Mouse (Mus musculus): Measurements from ENCODE around the gene Pou4f2. TPM values are rescaled to one million over a fixed set of nuclear protein-coding genes. Genes with fewer than 3 reads are reported as not detected.

Gene Pou4f2
- total RNA-seq, 2 experiments from 2014 or later: not detected

DNA sequence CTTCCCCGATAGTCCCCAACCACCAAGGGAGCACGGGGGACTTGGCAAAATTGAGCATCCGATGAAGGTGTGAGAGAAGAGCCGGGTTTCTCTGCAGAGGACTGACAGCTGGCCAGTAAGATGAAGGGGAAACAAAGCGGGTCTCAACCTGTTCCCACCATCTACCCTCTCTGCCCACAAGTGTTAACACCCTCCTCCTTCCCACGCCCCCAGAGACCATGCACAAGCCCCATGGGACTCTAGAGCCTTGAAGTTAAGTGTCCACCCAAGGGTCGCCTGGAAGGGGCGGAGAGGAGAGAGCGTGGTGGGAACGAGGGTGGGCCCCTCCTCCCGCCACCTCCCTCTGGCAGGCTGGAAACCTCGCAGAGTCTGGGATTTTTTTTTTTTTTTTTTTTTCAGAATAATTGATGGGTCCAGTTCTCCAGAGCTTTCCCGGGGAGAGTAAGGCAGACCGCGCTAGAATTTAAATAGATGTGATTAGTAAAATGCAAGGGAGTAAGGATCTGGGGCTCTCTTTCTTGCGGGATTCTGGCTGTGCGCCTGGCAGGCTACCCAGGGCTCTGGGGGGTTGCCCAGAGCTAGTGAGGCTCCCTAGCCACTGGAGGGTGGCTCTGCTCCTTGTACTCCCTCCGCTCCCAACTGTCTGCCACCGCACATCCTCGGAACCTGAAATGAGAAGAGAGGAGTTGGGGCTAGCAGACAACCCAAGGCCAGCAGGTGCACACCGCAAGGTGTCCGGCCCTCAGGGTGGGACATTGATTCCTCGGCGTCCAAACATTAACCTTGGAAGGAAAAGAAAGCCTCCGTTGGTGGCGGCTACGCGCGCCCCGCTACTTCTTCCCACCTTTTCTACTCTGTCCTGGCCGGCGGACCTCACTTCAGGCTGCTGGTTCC, 9.3 kb downstream of the Pou4f2 start:
- no peak for DNase-seq (ENCODE audit: low spot score in 2 of 2)
- intact Hi-C loops (cut with DNase I): loop anchor here (10.0 kb wide), 1 partner anchor 182 kb away; no protein-coding TSS in a partner anchor

- no peak for DNase-seq (ENCODE audit: low spot score in 2 of 2)
- intact Hi-C loops (cut with DNase I): loop anchor here (10.0 kb wide), 1 partner anchor 182 kb away; no protein-coding TSS in a partner anchor
Measured at GRCm38 (mm10) chr8:78426455-78426854, 10.0 kb downstream of the Pou4f2 start.

DNA sequence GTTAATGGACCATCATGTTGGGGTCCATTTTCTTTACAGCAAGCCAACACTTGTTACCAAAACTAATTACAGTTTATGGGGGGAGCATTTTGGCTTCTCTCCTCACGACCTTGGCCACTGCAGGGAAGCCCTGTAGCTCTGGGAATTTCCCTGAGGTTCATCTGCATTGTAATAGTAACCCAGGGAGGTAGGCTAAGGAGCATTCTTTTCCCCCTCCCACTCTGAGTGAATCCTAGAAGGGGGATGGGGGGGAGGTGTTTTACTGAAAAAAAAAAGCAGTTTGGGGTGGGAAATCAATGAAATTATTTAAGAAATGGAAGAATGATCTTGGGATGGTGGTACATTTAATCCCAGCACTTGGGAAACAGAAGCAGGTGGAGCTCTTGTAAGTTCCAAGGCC, 12.5 kb downstream of the Pou4f2 start:
- intact Hi-C loops (cut with DNase I): loop anchor here (10.0 kb wide), 1 partner anchor 179 kb away; no protein-coding TSS in a partner anchor
- DNase-seq (ENCODE audit: low spot score in 2 of 2): no peak

GRCm38 (mm10) chr8:78420101-78420503, 16.3 kb downstream of the Pou4f2 start:
- intact Hi-C loops (cut with DNase I): loop anchor here (10.0 kb wide), 1 partner anchor 175 kb away; no protein-coding TSS in a partner anchor
- DNase-seq (ENCODE audit: low spot score in 2 of 2): no peak

DNA sequence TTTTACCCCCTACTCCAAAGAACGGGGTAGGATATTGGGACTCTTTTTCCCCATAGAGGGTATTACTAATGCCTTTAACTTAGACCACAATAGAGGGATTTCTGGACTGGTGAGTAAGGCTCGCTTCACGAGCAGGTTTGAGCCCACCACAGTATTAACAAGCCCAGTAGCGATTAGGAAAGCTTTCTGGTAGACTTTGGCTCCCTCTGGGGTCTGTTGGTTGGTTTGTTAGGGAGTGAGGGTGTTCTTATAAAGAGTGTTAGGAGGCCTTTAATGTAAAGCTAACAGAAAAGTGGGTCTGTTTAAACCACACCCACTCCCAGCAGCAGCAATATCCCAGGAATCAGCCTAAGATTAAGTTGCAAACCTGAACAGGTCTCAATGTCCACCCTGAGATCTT, 17.2 kb downstream of the Pou4f2 start:
- DNase-seq (ENCODE audit: low spot score in 2 of 2): no peak
- intact Hi-C loops (cut with DNase I): no loop called here

DNA sequence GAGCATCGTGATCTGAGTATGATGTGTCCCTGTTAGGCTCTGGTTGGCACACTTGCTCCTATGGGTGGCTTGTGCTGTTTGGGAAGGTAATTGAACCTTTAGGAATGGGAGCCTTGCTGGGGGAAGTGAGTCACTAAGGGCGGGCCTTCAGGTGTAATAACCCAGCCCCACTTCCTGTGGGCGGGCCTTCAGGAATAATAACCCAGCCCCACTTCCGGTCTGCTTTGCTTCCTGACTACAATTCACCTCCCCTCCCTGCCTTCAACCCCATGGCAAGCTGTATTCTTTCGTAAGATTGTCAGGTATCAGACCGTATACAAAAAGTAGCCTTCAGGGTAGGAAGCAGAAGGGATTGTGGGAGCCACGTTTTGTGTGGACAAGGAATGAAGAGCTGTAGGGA, 45.7 kb downstream of the Pou4f2 start:
- no peak for DNase-seq (ENCODE audit: low spot score in 2 of 2)
- intact Hi-C loops (cut with DNase I): no loop called here

Other genes starting within 250 kb of the Pou4f2 start
- under 1 TPM in 1 of 2 experiments, not detected in 1; 0.74 TPM for gene Ttc29, start 223.3 kb downstream of the Pou4f2 start, total RNA-seq (2021)
- 10 to 100 TPM; 50.0 to 56.0 TPM for gene Rbmxl1, start 72.3 kb upstream of the Pou4f2 start, total RNA-seq (2021)
- 1 to 10 TPM; 5.6 to 5.8 TPM for gene Slc10a7, start 72.7 kb upstream of the Pou4f2 start, total RNA-seq (2021)

Measured in left cerebral cortex, postnatal 36 days (tissue).